Mouse (Mus musculus): Measurements from ENCODE around the gene Tulp2. TPM values are rescaled to one million over a fixed set of nuclear protein-coding genes. Genes with fewer than 3 reads are reported as not detected.
A peak's percentile ranks its signal among the peaks of the same experiment; 100 is the strongest.
"Not testable (repeated sequence)": the region's sequence is repeated elsewhere in the genome, so short reads cannot be mapped to it uniquely, and the experiment has no call there.

Gene Tulp2
- polyA plus RNA-seq, 1 experiment from 2014 or later: 0.57 TPM

DNA sequence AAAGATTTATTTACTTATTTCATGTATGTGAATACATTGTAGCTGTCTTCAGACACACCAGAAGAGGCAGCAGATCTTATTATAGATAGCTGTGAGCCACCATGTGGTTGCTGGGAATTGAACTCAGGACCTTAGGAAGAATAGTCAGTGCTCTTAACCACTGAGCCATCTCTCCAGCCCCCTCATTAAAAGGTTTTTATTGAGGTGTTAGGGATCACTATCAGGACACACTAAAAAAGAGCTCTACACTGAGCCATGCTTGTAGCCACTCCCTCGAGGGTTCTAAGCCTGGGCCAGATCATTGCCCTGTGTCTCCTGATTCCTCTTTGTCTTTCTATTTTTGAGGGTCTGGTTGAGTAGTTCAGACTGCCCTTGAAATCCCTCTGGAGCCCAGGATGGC lies 5.2 kb upstream of the Tulp2 start:
- no peak for ATAC-seq (ENCODE audit: insufficient read depth, low FRiP score, low TSS enrichment)

DNA sequence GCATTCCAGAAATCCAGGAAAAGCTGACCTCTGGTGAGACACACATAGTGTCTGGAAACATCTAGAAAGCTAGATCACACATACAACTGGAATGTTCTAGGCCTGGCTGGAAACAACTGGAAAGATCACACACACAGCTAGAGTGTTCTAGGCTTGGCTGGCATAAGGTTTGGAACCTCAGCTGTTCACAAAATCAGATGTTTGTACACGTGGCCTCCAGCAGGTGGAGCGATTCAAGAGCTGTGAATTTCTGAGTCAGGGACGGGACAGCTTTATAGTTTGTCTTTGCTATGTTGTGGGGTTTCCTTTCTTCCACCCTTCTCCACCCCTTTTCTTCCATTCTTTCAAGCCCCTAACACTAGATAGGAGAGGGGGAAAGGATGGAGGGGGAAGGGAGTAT lies 4.7 kb upstream of the Tulp2 start:
- Histone ChIP-seq H3K9ac (ENCODE audit: low read length) (no peak overlapping the region), H3K27ac (ENCODE audit: low read depth, low read length) (no peak overlapping the region), H3K27me3 (ENCODE audit: control insufficient read depth, insufficient read depth, low read length) (no peaks in the 10 kb centered on the region), H3K9me3 (ENCODE audit: control insufficient read depth, low read length) (no peaks in the 10 kb centered on the region), H3K4me1 (ENCODE audit: control insufficient read depth, insufficient read depth, low read length) (no peaks in the 10 kb centered on the region), H3K4me3 (ENCODE audit: low read depth, low read length) (no peak overlapping the region), H3K36me3 (ENCODE audit: control insufficient read depth, insufficient read depth, low read length) (no peaks in the 10 kb centered on the region), H3K4me2 (ENCODE audit: low read depth) (no peak overlapping the region)
- DNase-seq (ENCODE audit: low spot score) (peak; percentile 42), ATAC-seq (ENCODE audit: insufficient read depth, low FRiP score, low TSS enrichment) (no peak)
- WGBS: 15% methylated on average over 3 of the region's 3 CpGs

More for the DNA sequence above, 5.2 kb upstream of the Tulp2 start:
- H3K36me3 ChIP-seq (ENCODE audit: control insufficient read depth, insufficient read depth, low read length): no peaks in the 10 kb centered on the region
- H3K27ac ChIP-seq (ENCODE audit: low read depth, low read length): no peak overlapping the region
- no peak overlapping the region for H3K4me2 ChIP-seq (ENCODE audit: low read depth)
- no peaks in the 10 kb centered on the region for H3K9me3 ChIP-seq (ENCODE audit: control insufficient read depth, low read length)
- H3K4me1 ChIP-seq (ENCODE audit: control insufficient read depth, insufficient read depth, low read length): no peaks in the 10 kb centered on the region
- no peak for DNase-seq (ENCODE audit: low spot score)
- no peak overlapping the region for H3K9ac ChIP-seq (ENCODE audit: low read length)
- no peaks in the 10 kb centered on the region for H3K27me3 ChIP-seq (ENCODE audit: control insufficient read depth, insufficient read depth, low read length)
- WGBS: 69% methylated on average over 1 of the region's 1 CpGs
- no peak overlapping the region for H3K4me3 ChIP-seq (ENCODE audit: low read depth, low read length)

DNA sequence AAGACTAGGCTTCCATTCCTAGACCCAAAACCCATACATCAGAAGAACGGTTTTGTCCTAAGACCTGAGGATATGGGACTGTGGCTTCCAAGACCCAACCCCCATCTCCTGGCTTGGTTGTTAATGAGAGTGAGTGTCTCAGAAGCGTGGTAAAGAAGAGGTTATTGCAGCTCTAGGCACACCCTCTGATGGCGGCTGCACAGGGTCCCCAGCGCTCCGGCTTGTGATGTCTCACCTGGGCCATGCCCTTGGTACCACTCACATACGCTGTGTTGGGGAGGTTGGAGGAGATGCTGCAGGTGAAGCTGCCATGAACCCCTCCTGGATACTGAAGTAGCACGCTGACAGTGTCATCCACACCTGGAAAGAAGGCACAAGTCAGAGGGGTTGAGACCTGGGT lies 2.9 kb upstream of the Tulp2 start:
- no peak for DNase-seq (ENCODE audit: low spot score)
- Histone ChIP-seq H3K36me3 (ENCODE audit: control insufficient read depth, insufficient read depth, low read length) (no peaks in the 10 kb centered on the region), H3K27me3 (ENCODE audit: control insufficient read depth, insufficient read depth, low read length) (no peaks in the 10 kb centered on the region), H3K4me2 (ENCODE audit: low read depth) (no peak overlapping the region), H3K9ac (ENCODE audit: low read length) (no peak overlapping the region), H3K4me1 (ENCODE audit: control insufficient read depth, insufficient read depth, low read length) (no peaks in the 10 kb centered on the region), H3K27ac (ENCODE audit: low read depth, low read length) (no peak overlapping the region), H3K9me3 (ENCODE audit: control insufficient read depth, low read length) (no peaks in the 10 kb centered on the region), H3K4me3 (ENCODE audit: low read depth, low read length) (no peak overlapping the region)
- ATAC-seq (ENCODE audit: insufficient read depth, low FRiP score, low TSS enrichment): no peak
- WGBS: 93% methylated on average over 7 of the region's 7 CpGs

DNA sequence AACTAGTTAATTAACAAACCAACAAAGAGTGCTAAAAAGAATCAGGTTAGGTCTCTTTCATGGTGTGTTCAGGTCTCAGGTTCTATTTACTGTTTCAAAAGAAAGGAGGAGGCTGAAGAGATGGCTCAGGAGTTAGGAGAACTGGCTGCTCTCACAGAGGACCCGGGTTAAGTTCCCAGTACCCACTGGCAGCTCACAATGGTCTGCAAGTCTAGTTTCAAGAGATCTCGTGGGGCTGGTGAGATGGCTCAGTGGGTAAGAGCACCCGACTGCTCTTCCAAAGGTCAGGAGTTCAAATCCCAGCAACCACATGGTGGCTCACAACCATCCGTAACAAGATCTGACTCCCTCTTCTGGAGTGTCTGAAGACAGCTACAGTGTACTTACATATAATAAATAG lies 1.4 kb upstream of the Tulp2 start:
- not testable (repeated sequence) for H3K4me1 ChIP-seq (ENCODE audit: control insufficient read depth, insufficient read depth, low read length); H3K9ac ChIP-seq (ENCODE audit: low read length); ATAC-seq (ENCODE audit: insufficient read depth, low FRiP score, low TSS enrichment); DNase-seq (ENCODE audit: low spot score); H3K27ac ChIP-seq (ENCODE audit: low read depth, low read length); H3K4me2 ChIP-seq (ENCODE audit: low read depth); H3K9me3 ChIP-seq (ENCODE audit: control insufficient read depth, low read length); H3K4me3 ChIP-seq (ENCODE audit: low read depth, low read length); H3K27me3 ChIP-seq (ENCODE audit: control insufficient read depth, insufficient read depth, low read length); H3K36me3 ChIP-seq (ENCODE audit: control insufficient read depth, insufficient read depth, low read length)
- 78% methylated on average over 3 of the region's 4 CpGs for WGBS

DNA sequence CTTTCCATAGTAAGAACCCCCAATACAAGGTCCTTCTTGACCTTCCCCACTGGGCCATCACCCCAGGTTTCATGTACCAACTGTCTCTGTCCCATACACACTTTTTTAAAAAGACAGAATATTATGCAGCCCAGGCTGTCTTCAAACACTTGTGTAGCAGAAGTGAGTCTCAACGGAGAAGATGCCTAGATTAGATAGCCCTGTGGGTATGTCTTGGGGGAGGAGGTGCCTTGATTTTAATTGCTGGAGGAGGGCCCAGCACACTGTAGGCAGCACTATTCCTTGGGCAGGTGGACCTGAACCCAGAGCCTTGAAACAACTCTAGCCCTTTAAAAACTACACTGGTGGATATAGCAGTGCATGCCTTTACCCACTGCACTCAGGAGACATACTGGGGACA lies 489 bp downstream of the Tulp2 start:
- no peak for ATAC-seq (ENCODE audit: insufficient read depth, low FRiP score, low TSS enrichment)
- H3K9ac ChIP-seq (ENCODE audit: low read length): no peak overlapping the region
- no peak overlapping the region for H3K4me2 ChIP-seq (ENCODE audit: low read depth)
- no peaks in the 10 kb centered on the region for H3K4me1 ChIP-seq (ENCODE audit: control insufficient read depth, insufficient read depth, low read length)
- no peak overlapping the region for H3K4me3 ChIP-seq (ENCODE audit: low read depth, low read length)
- no peak for DNase-seq (ENCODE audit: low spot score)
- H3K27me3 ChIP-seq (ENCODE audit: control insufficient read depth, insufficient read depth, low read length): no peaks in the 10 kb centered on the region
- H3K9me3 ChIP-seq (ENCODE audit: control insufficient read depth, low read length): no peaks in the 10 kb centered on the region
- H3K27ac ChIP-seq (ENCODE audit: low read depth, low read length): no peak overlapping the region
- WGBS: 91% methylated on average over 1 of the region's 1 CpGs
- no peaks in the 10 kb centered on the region for H3K36me3 ChIP-seq (ENCODE audit: control insufficient read depth, insufficient read depth, low read length)

DNA sequence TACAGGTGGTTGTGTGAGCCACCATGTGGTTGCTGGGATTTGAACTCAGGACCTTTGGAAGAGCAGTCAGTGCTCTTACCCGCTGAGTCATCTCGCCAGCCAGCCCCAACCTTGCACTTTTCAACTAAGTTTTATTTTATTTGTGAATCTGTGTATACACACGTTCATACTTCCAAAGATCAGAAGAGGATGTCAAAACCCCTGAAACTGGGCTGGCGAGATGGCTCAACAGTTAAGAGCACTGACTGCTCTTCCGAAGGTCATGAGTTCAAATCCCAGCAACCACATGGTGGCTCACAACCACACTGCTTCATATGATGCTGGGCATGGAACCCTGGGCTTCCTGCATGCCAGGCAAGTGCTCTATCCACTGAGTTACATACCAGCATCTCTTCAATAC lies 3.3 kb downstream of the Tulp2 start:
- not testable (repeated sequence) for H3K9ac ChIP-seq (ENCODE audit: low read length); H3K27ac ChIP-seq (ENCODE audit: low read depth, low read length); H3K4me1 ChIP-seq (ENCODE audit: control insufficient read depth, insufficient read depth, low read length); ATAC-seq (ENCODE audit: insufficient read depth, low FRiP score, low TSS enrichment); H3K27me3 ChIP-seq (ENCODE audit: control insufficient read depth, insufficient read depth, low read length); H3K4me2 ChIP-seq (ENCODE audit: low read depth); H3K36me3 ChIP-seq (ENCODE audit: control insufficient read depth, insufficient read depth, low read length); H3K4me3 ChIP-seq (ENCODE audit: low read depth, low read length); DNase-seq (ENCODE audit: low spot score); H3K9me3 ChIP-seq (ENCODE audit: control insufficient read depth, low read length)
- 91% methylated on average over 5 of the region's 5 CpGs for WGBS

DNA sequence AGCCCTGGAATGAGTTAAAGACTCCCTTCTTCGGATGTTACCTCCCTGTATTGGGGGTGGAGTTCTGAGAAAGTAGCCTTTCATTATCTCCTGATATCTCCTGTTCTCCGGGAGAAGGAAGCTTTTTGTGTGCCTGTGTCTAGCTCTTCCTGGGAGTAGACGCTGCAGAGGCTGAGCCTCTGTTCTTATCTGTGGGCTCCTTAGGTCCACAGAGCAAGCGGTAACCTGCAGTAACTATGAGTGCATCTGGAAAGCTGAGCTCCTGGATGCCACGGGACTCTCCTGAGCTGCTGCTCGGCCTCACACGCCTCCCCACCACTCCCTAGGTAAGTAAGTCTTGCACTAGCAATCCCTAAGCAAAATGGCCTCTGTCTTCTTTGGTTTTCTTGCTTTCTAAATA lies 4.5 kb downstream of the Tulp2 start:
- no peak for DNase-seq (ENCODE audit: low spot score)
- H3K36me3 ChIP-seq (ENCODE audit: control insufficient read depth, insufficient read depth, low read length): no peaks in the 10 kb centered on the region
- no peak overlapping the region for H3K27ac ChIP-seq (ENCODE audit: low read depth, low read length)
- H3K4me3 ChIP-seq (ENCODE audit: low read depth, low read length): no peak overlapping the region
- no peak overlapping the region for H3K9ac ChIP-seq (ENCODE audit: low read length)
- no peaks in the 10 kb centered on the region for H3K9me3 ChIP-seq (ENCODE audit: control insufficient read depth, low read length)
- no peak overlapping the region for H3K4me2 ChIP-seq (ENCODE audit: low read depth)
- ATAC-seq (ENCODE audit: insufficient read depth, low FRiP score, low TSS enrichment): no peak
- H3K27me3 ChIP-seq (ENCODE audit: control insufficient read depth, insufficient read depth, low read length): no peaks in the 10 kb centered on the region
- no peaks in the 10 kb centered on the region for H3K4me1 ChIP-seq (ENCODE audit: control insufficient read depth, insufficient read depth, low read length)
- 87% methylated on average over 7 of the region's 7 CpGs for WGBS

DNA sequence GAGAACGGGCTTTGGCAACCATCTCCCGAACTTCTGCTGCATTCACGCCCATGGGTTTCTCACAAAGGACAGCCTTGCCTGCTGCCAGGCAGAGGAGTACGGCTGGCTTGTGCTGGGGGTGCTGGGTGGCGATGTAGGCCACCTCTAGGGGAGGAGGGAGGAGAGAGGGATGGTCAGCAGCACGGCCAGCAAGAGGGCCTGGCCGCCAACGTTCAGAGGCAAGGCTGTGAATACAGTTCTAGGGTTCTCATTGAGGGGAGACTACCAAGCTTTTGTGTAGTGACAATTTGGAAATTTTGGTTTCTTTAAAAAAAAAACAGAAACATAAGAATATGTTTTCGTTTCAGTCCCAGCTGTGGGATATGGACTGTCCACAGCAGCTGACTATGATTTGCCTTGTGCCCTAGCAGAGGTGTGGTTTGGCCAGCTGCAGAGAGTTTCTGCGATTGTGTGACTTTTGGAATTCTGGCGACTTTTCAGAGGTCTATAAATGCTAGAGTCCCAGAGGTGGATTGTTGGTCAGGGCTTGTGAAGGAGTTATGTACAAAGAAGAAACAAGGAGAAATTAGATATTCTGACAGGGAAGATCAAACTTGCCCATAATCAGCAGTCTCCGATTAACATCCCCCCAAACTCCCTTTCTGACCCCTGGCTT lies 5.2 kb downstream of the Tulp2 start, which contains the start of gene Gm45808:
Gene Gm45808, minus strand, starts transcription at position 51 of the 655 bp plus-strand sequence.
- H3K27me3 ChIP-seq (ENCODE audit: control insufficient read depth, insufficient read depth, low read length): no peaks in the 10 kb centered on the region
- H3K36me3 ChIP-seq (ENCODE audit: control insufficient read depth, insufficient read depth, low read length): no peaks in the 10 kb centered on the region
- ATAC-seq (ENCODE audit: insufficient read depth, low FRiP score, low TSS enrichment) (no peak), DNase-seq (ENCODE audit: low spot score) (no peak)
- H3K4me2 ChIP-seq (ENCODE audit: low read depth): no peak within 1 kb of the TSS
- WGBS: 90% methylated on average over 12 of the region's 12 CpGs
- no peak within 1 kb of the TSS for H3K4me3 ChIP-seq (ENCODE audit: low read depth, low read length)
- no peak within 1 kb of the TSS for H3K9ac ChIP-seq (ENCODE audit: low read length)
- no peaks in the 10 kb centered on the region for H3K9me3 ChIP-seq (ENCODE audit: control insufficient read depth, low read length)
- no peaks in the 10 kb centered on the region for H3K4me1 ChIP-seq (ENCODE audit: control insufficient read depth, insufficient read depth, low read length)
- H3K27ac ChIP-seq (ENCODE audit: low read depth, low read length): no peak within 1 kb of the TSS

DNA sequence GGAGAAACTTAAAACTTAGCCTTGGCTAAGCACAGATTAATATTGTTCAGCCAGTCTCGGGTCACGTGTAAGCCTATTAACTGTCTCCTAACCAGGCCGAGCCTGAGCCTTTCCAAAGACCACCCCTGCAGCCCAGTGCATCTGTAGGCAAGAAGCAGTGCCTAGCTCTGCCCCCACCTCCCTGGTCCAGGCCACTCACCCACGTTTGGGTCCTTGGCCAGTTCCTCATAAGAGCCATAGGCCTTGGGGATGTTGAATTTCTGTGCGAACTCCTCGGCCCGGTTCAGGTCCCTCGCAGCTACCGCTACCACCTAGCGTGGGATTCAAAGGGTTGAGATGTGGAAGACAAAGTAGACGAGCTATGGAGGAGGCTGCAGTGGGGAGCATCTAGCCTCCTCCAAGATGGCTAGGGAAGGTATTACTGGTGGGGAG lies 6.2 kb downstream of the Tulp2 start:
- Histone ChIP-seq H3K27me3 (ENCODE audit: control insufficient read depth, insufficient read depth, low read length) (no peaks in the 10 kb centered on the region), H3K4me2 (ENCODE audit: low read depth) (peak overlapping the region; percentile 63), H3K4me3 (ENCODE audit: low read depth, low read length) (peak overlapping the region; percentile 43), H3K4me1 (ENCODE audit: control insufficient read depth, insufficient read depth, low read length) (no peaks in the 10 kb centered on the region), H3K9ac (ENCODE audit: low read length) (peak overlapping the region; percentile 71), H3K36me3 (ENCODE audit: control insufficient read depth, insufficient read depth, low read length) (peaks cover under 1% of the 10 kb centered on the region; the same call in 1 of the 2 replicates), H3K27ac (ENCODE audit: low read depth, low read length) (peak overlapping the region; percentile 49; the same call in 1 of the 2 replicates), H3K9me3 (ENCODE audit: control insufficient read depth, low read length) (no peaks in the 10 kb centered on the region)
- 27% methylated on average over 11 of the region's 11 CpGs for WGBS
- ATAC-seq (ENCODE audit: insufficient read depth, low FRiP score, low TSS enrichment): no peak
- DNase-seq (ENCODE audit: low spot score): peak; percentile 25
